Mouse (Mus musculus): ENCODE data around the gene Fshr. TPM values are rescaled to one million over a fixed set of nuclear protein-coding genes. Genes with fewer than 3 reads are reported as not detected.

Gene Fshr
- not detected for total RNA-seq (2023)

GRCm38 (mm10) chr17:89200575-89200974, at the start of gene Fshr:
TSS of gene Fshr (minus strand) at chr17:89200675.

